8 mouse cellular contexts compared by ENCODE assay signal in the genomic region with DNA sequence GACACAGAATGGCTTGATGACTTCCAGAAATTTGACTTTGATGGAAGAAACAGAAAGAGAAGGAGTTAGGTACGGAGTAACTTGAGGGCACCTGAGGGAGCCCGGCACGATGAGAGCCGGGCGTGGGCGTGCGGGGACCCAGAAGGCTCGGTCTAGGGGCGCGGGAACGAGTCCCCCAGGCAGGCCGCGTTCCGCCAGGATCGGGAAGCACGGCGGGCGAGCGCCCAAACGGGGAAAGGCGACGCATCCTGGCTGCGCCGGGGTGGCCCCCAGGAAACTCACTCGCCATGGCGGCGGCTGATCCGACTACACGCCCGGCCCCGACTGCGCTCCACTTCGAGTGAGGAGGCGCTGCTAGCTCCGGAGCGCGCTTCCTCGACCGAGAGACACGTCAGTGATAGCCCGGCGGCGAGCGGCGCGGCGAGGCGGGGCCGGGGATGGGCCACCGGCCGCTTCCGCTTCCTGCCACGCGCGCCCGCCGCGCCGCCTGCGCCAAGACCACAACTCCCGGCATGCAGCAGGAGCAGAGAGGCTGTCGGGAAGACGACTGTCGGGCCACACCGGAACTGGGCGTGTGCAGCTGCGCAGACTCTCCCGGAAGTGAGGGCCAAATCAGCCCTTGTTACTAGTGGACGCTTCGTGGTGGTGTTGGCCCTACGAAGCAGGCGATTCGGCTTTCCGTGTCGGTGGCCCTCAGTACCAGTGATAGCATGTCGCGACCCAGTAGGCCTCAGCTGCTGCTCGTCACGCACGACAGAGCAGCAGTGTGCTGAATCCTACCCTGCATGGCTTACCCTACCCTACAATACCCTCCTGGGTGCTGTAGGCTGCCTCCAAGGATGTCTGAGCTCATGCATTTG. TPM values are rescaled to one million over a fixed set of nuclear protein-coding genes. Genes with fewer than 3 reads are reported as not detected.
DNase-seq lines count a peak whose midpoint lies in the region; ATAC-seq lines count a peak whose summit lies in the region.

A gene (minus strand): TSS at position 502 of the 860 bp plus-strand sequence.

- DNase-seq in MEL-GATA-1-ER (ENCODE audit: extremely low read depth, low read depth) = peak; percentile 91
- peak; percentile 91 for DNase-seq in cerebellum, adult 8-10 months
- peak; percentile 94 for DNase-seq in forelimb bud, embryonic 11.5 days (ENCODE audit: low read depth, low spot score)
- peak; percentile 77 for DNase-seq in layer of hippocampus, adult 9-10 months (ENCODE audit: low spot score)
- DNase-seq in ovary, postnatal 10 days (ENCODE audit: low spot score) = peak; percentile 78
- DNase-seq in thymus, postnatal 10 days (ENCODE audit: low spot score in 2 of 2) = peak; percentile 91 to 93

- H3K27me3 ChIP-seq in lung, embryonic 16.5 days (ENCODE audit: control insufficient read depth, insufficient read depth, low read depth, low read length) = no peaks in the 10 kb centered on the region

- under 1% methylated on average over 71 of the region's 80 CpGs for WGBS in lung, embryonic 16.5 days

- peak; percentile 92 to 98 for ATAC-seq in hematopoietic stem cell, adult 5-6 weeks (replicated peaks in 1 of 2; ENCODE audit: insufficient read depth in 1 of 2, low FRiP score in 2 of 2, low TSS enrichment in 1 of 2, low read depth in 1 of 2, poor library complexity in 2 of 2, severe bottlenecking in 2 of 2)
- peak; percentile 99 for ATAC-seq in lung, embryonic 16.5 days (ENCODE audit: low read depth)

- no peaks in the 10 kb centered on the region for H3K9me3 ChIP-seq in lung, embryonic 16.5 days (ENCODE audit: control insufficient read depth, low read length)

- H3K27ac ChIP-seq in lung, embryonic 16.5 days (ENCODE audit: low read length) = peak within 1 kb of the TSS; percentile 87

- peak within 1 kb of the TSS; percentile 98 for H3K9ac ChIP-seq in lung, embryonic 16.5 days (ENCODE audit: low read length)

- H3K4me2 ChIP-seq in lung, embryonic 16.5 days (ENCODE audit: low read depth, low read length) = peak within 1 kb of the TSS; percentile 84

- peak within 1 kb of the TSS; percentile 99 for H3K4me3 ChIP-seq in lung, embryonic 16.5 days (ENCODE audit: low read length)

- peaks cover 15% of the 10 kb centered on the region for H3K36me3 ChIP-seq in lung, embryonic 16.5 days (ENCODE audit: control insufficient read depth, insufficient read depth, low read length)

- H3K4me1 ChIP-seq in lung, embryonic 16.5 days (replicated peaks; ENCODE audit: control insufficient read depth, insufficient read depth, low read length) = peaks cover 17% of the 10 kb centered on the region

RNA-seq across cellular contexts. Expression of the gene that starts here (rescaled TPM):
- 77.8 and 82.9 TPM in 2 replicates for total RNA-seq in hematopoietic stem cell, adult 5-6 weeks (2017)
- 229 and 245 TPM in 2 replicates for polyA plus RNA-seq in lung, embryonic 16.5 days (2015; fragmentation: Nextera tagmentation; extraction: Ambion mirVana)

Comparison
In these comparisons a context has a peak if more than half of its experiments do, and no peak if none do; other contexts are left out.
1. Peak in every context shown above with its lines: DNase-seq, ATAC-seq, H3K4me3 ChIP-seq and H3K27ac ChIP-seq.